Mouse (Mus musculus): ENCODE results near the gene Neurl2. TPM values are rescaled to one million over a fixed set of nuclear protein-coding genes. Genes with fewer than 3 reads are reported as not detected.

The Neurl2 gene
- polyA plus RNA-seq, 2 experiments = 5.5 to 7.2 TPM

- 33% methylated on average over 1 of the region's 1 CpGs for WGBS
Observed at GRCm38 (mm10) chr2:164874239-164874769, 41.0 kb upstream of the Neurl2 start.

DNA sequence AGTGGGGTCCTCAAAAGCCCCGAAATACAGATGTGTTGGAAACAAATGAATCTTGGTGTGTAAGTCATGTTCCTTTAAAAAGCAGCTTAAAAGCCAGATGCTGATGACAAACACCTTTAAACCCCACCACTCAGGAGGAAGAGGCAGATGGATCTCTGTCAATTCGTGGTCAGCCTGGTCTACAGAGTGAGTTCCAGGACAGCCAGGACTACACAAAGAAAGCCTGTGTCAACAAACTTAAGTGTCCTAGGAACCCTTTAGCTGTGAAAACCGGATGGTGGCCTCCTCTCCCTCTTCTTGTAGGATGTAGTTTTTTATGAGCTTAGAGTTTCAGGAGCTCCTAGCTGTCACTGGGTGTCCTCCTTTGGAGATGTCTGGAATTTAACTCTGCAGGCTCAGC, 40.4 kb upstream of the Neurl2 start:
- ATAC-seq (ENCODE audit: low FRiP score, low read depth) (no peak), DNase-seq (ENCODE audit: low spot score) (no peak)
- H3K4me2 ChIP-seq (replicated peaks; ENCODE audit: low read depth, low read length, severe bottlenecking) = no peak overlapping the region
- H3K9me3 ChIP-seq (ENCODE audit: control insufficient read depth, low read length) = no peaks in the 10 kb centered on the region
- WGBS = 59% methylated on average over 3 of the region's 3 CpGs
- H3K4me1 ChIP-seq (ENCODE audit: control insufficient read depth, insufficient read depth, low read length) = peaks cover 7% of the 10 kb centered on the region; the same call in 1 of the 2 replicates
- H3K4me3 ChIP-seq (replicated peaks; ENCODE audit: low read length) = no peak overlapping the region
- no peak for TF ChIP-seq POLR2A (IDR thresholded peaks at IDR 0.05; ENCODE audit: borderline replicate concordance, extremely low read depth, insufficient read depth, insufficient read length)
- peaks cover 3% of the 10 kb centered on the region; the same call in 1 of the 2 replicates for H3K36me3 ChIP-seq (ENCODE audit: control insufficient read depth, insufficient read depth, low read length)
- H3K27ac ChIP-seq (replicated peaks; ENCODE audit: low read depth, low read length) = no peak overlapping the region
- no peak overlapping the region for H3K9ac ChIP-seq (ENCODE audit: low read depth, low read length, severe bottlenecking)
- no peaks in the 10 kb centered on the region for H3K27me3 ChIP-seq (ENCODE audit: control insufficient read depth, insufficient read depth, low read length)

More at GRCm38 (mm10) chr2:164874239-164874769, 41.0 kb upstream of the Neurl2 start:
- no peak for TF ChIP-seq POLR2A (IDR thresholded peaks at IDR 0.05; ENCODE audit: borderline replicate concordance, extremely low read depth, insufficient read depth, insufficient read length)
- Histone ChIP-seq H3K27ac (replicated peaks; ENCODE audit: low read depth, low read length) (peak overlapping the region; percentile 33; the same call in 1 of the 2 replicates), H3K9me3 (ENCODE audit: control insufficient read depth, low read length) (no peaks in the 10 kb centered on the region), H3K9ac (ENCODE audit: low read depth, low read length, severe bottlenecking) (no peak overlapping the region), H3K4me3 (replicated peaks; ENCODE audit: low read length) (no peak overlapping the region), H3K36me3 (ENCODE audit: control insufficient read depth, insufficient read depth, low read length) (peaks cover 3% of the 10 kb centered on the region; the same call in 1 of the 2 replicates), H3K27me3 (ENCODE audit: control insufficient read depth, insufficient read depth, low read length) (no peaks in the 10 kb centered on the region), H3K4me2 (replicated peaks; ENCODE audit: low read depth, low read length, severe bottlenecking) (no peak overlapping the region), H3K4me1 (ENCODE audit: control insufficient read depth, insufficient read depth, low read length) (peaks cover 7% of the 10 kb centered on the region; the same call in 1 of the 2 replicates)
- ATAC-seq (ENCODE audit: low FRiP score, low read depth) = no peak; the same call in 1 of the 2 replicates
- peak; percentile 23 for DNase-seq (ENCODE audit: low spot score)

GRCm38 (mm10) chr2:164871602-164872303, 38.5 kb upstream of the Neurl2 start:
- Histone ChIP-seq H3K27me3 (ENCODE audit: control insufficient read depth, insufficient read depth, low read length) (no peaks in the 10 kb centered on the region), H3K27ac (replicated peaks; ENCODE audit: low read depth, low read length) (no peak overlapping the region), H3K4me3 (replicated peaks; ENCODE audit: low read length) (no peak overlapping the region), H3K36me3 (ENCODE audit: control insufficient read depth, insufficient read depth, low read length) (no peaks in the 10 kb centered on the region), H3K4me1 (ENCODE audit: control insufficient read depth, insufficient read depth, low read length) (no peaks in the 10 kb centered on the region), H3K9me3 (ENCODE audit: control insufficient read depth, low read length) (peaks cover 3% of the 10 kb centered on the region; the same call in 1 of the 2 replicates), H3K4me2 (replicated peaks; ENCODE audit: low read depth, low read length, severe bottlenecking) (no peak overlapping the region), H3K9ac (ENCODE audit: low read depth, low read length, severe bottlenecking) (no peak overlapping the region)
- DNase-seq (ENCODE audit: low spot score) (no peak), ATAC-seq (ENCODE audit: low FRiP score, low read depth) (no peak)
- no peak for TF ChIP-seq POLR2A (IDR thresholded peaks at IDR 0.05; ENCODE audit: borderline replicate concordance, extremely low read depth, insufficient read depth, insufficient read length)
- 56% methylated on average over 6 of the region's 6 CpGs for WGBS

GRCm38 (mm10) chr2:164868491-164868890, 35.2 kb upstream of the Neurl2 start:
- 76% methylated on average over 7 of the region's 7 CpGs for WGBS

GRCm38 (mm10) chr2:164867566-164867965, 34.3 kb upstream of the Neurl2 start:
- Histone ChIP-seq H3K36me3 (ENCODE audit: control insufficient read depth, insufficient read depth, low read length) (no peaks in the 10 kb centered on the region), H3K4me1 (ENCODE audit: control insufficient read depth, insufficient read depth, low read length) (no peaks in the 10 kb centered on the region), H3K4me2 (replicated peaks; ENCODE audit: low read depth, low read length, severe bottlenecking) (no peak overlapping the region), H3K9ac (ENCODE audit: low read depth, low read length, severe bottlenecking) (no peak overlapping the region), H3K27me3 (ENCODE audit: control insufficient read depth, insufficient read depth, low read length) (no peaks in the 10 kb centered on the region), H3K27ac (replicated peaks; ENCODE audit: low read depth, low read length) (no peak overlapping the region), H3K4me3 (replicated peaks; ENCODE audit: low read length) (no peak overlapping the region), H3K9me3 (ENCODE audit: control insufficient read depth, low read length) (peaks cover 3% of the 10 kb centered on the region; the same call in 1 of the 2 replicates)
- WGBS = 96% methylated on average over 7 of the region's 7 CpGs
- DNase-seq (ENCODE audit: low spot score) (no peak), ATAC-seq (ENCODE audit: low FRiP score, low read depth) (no peak)
- TF ChIP-seq POLR2A (IDR thresholded peaks at IDR 0.05; ENCODE audit: borderline replicate concordance, extremely low read depth, insufficient read depth, insufficient read length) = no peak

More at GRCm38 (mm10) chr2:164868491-164868890, 35.2 kb upstream of the Neurl2 start:
- Histone ChIP-seq H3K36me3 (ENCODE audit: control insufficient read depth, insufficient read depth, low read length) (no peaks in the 10 kb centered on the region), H3K9ac (ENCODE audit: low read depth, low read length, severe bottlenecking) (no peak overlapping the region), H3K9me3 (ENCODE audit: control insufficient read depth, low read length) (peaks cover 3% of the 10 kb centered on the region; the same call in 1 of the 2 replicates), H3K27ac (replicated peaks; ENCODE audit: low read depth, low read length) (no peak overlapping the region), H3K4me1 (ENCODE audit: control insufficient read depth, insufficient read depth, low read length) (no peaks in the 10 kb centered on the region), H3K4me2 (replicated peaks; ENCODE audit: low read depth, low read length, severe bottlenecking) (no peak overlapping the region), H3K27me3 (ENCODE audit: control insufficient read depth, insufficient read depth, low read length) (no peaks in the 10 kb centered on the region), H3K4me3 (replicated peaks; ENCODE audit: low read length) (no peak overlapping the region)
- TF ChIP-seq POLR2A (IDR thresholded peaks at IDR 0.05; ENCODE audit: borderline replicate concordance, extremely low read depth, insufficient read depth, insufficient read length) = no peak
- no peak for ATAC-seq (ENCODE audit: low FRiP score, low read depth)
- no peak for DNase-seq (ENCODE audit: low spot score)
